Mouse (Mus musculus): Measurements from ENCODE around the gene Enam.
"Not testable (repeated sequence)": the region's sequence is repeated elsewhere in the genome, so short reads cannot be mapped to it uniquely, and the experiment has no call there.

Enam gene

GRCm38 (mm10) chr5:88487675-88488074, at the start of gene Enam:
Gene Enam, plus strand, starts transcription at chr5:88487975.
- in situ Hi-C loops (cut with MboI, MseI): no loop called here

- in situ Hi-C loops (cut with MboI, MseI): no loop called here
Measured at GRCm38 (mm10) chr5:88455691-88456090, 32.1 kb upstream of the Enam start, which contains the start of gene Ambn. Gene Ambn, plus strand, starts transcription at chr5:88455991.

GRCm38 (mm10) chr5:88467471-88467870, 20.3 kb upstream of the Enam start:
- in situ Hi-C loops (cut with MboI, MseI): no loop called here

- in situ Hi-C loops (cut with MboI, MseI): no loop called here
Measured at GRCm38 (mm10) chr5:88468807-88469704, 18.7 kb upstream of the Enam start.

- in situ Hi-C loops (cut with MboI, MseI): no loop called here
Measured at GRCm38 (mm10) chr5:88489004-88489403, 1.2 kb downstream of the Enam start.

- in situ Hi-C loops (cut with MboI, MseI): no loop called here
Measured at GRCm38 (mm10) chr5:88491111-88491510, 3.3 kb downstream of the Enam start.

GRCm38 (mm10) chr5:88499781-88500180, 12.0 kb downstream of the Enam start:
- in situ Hi-C loops (cut with MboI, MseI): no loop called here

- in situ Hi-C loops (cut with MboI, MseI): no loop called here
Measured at GRCm38 (mm10) chr5:88508555-88508954, 20.8 kb downstream of the Enam start.

- in situ Hi-C loops (cut with MboI, MseI): no loop called here
Measured at GRCm38 (mm10) chr5:88508990-88509389, 21.2 kb downstream of the Enam start.

- in situ Hi-C loops (cut with MboI, MseI): loop anchor here (10.0 kb wide), 1 partner anchor 136 kb away; no protein-coding TSS in a partner anchor
Measured at GRCm38 (mm10) chr5:88519232-88519631, 31.5 kb downstream of the Enam start.

- in situ Hi-C loops (cut with MboI, MseI): no loop called here
Measured at GRCm38 (mm10) chr5:88527657-88528056, 39.9 kb downstream of the Enam start, which contains the start of gene Jchain. Gene Jchain, minus strand, starts transcription at chr5:88527891.

- in situ Hi-C loops (cut with MboI, MseI): no loop called here
Measured at GRCm38 (mm10) chr5:88530908-88531307, 43.1 kb downstream of the Enam start.

GRCm38 (mm10) chr5:88534697-88535096, 46.9 kb downstream of the Enam start:
- in situ Hi-C loops (cut with MboI, MseI): no loop called here

GRCm38 (mm10) chr5:88540845-88541244, 53.1 kb downstream of the Enam start:
- in situ Hi-C loops (cut with MboI, MseI): no loop called here

GRCm38 (mm10) chr5:88542651-88543282, 55.0 kb downstream of the Enam start:
- in situ Hi-C loops (cut with MboI, MseI): no loop called here

- in situ Hi-C loops (cut with MboI, MseI): not testable (repeated sequence)
Measured at GRCm38 (mm10) chr5:88544411-88544810, 56.6 kb downstream of the Enam start.

GRCm38 (mm10) chr5:88545536-88545935, 57.8 kb downstream of the Enam start:
- in situ Hi-C loops (cut with MboI, MseI): no loop called here

- in situ Hi-C loops (cut with MboI, MseI): loop anchor here (25.0 kb wide), 1 partner anchor 1741 kb away; the partner anchor contains the start of gene Ythdc1
Measured at GRCm38 (mm10) chr5:88553271-88554085, 65.7 kb downstream of the Enam start.

- in situ Hi-C loops (cut with MboI, MseI): loop anchor here (25.0 kb wide), 1 partner anchor 1742 kb away; the partner anchor contains the start of gene Ythdc1
Measured at GRCm38 (mm10) chr5:88554086-88554886, 66.5 kb downstream of the Enam start, which contains the start of gene Utp3. Gene Utp3, plus strand, starts transcription at chr5:88554462.
